Mouse (Mus musculus) lung, postnatal 4 days (tissue): ENCODE measurements at regions not wholly inside any gene's neighbourhood (a gene's known extent, or its start where the extent isn't known, plus 50 kb on each side); places are given as distances from the start of the nearest gene placed in this dataset.

ENCODE experiments used
- DNase-seq, 2 experiments: peaks; one replicate each; pipeline ENCODE4 v3.0.0; 2021

DNA sequence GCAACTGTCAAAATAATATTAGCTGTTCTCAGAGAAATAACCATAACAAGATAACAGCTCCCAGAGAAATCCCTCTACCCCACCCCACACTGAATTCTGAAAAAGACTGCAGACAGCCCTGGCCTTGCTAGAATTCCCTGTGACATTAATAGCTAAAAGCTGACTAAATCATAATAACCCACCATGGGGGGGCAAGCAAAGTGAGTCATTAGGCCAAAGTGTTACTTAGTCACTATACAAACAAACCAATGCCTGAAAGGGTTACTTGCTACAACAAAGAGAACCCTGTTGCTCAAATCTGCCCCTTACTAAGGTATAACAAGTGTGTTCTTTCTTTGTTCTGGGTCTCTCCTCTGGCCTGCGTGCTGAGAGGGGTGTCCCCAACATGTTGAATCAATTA lies 609.1 kb upstream of the Ppp6c start:
- DNase-seq: no peak

DNA sequence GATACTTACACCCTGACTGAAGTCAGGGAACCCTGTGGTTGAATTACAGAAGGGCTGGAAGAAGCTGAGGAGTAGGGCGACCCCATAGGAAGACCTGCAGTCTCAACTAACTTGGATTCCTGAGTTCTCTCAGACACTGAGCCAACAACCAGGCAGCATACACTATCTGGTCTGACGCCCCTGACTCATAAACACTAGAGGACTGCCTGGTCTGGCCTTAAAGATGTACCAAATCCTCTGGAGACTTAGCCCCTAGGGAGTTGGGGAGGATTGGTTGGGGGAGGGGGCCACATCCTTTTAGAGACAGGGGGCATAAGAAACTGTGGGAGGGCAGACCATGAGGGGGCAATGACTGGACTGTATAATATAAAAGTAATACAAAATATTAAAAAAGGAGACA lies 597.6 kb upstream of the Ppp6c start:
- DNase-seq: no peak

DNA sequence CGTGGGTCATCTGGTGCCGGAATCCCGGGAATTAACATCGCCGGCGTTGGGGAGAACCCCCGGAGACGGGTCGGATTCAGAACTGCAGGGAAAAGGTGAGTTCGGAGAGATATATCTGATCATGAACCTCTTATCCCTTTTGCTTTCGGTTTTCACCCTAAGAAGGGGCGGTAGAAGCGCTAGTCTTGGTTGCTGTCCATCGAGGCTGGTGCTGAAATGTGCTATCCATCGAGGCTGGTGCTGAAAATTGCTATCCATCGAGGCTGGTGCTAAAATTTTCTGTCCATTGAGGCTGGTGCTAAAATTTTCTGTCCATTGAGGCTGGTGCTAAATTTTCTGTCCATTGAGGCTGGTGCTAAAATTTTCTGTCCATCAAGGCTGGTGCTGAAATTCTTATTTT lies 580.4 kb upstream of the Ppp6c start:
- peak in 1 of 2 experiments; percentile 13 for DNase-seq
